Mouse (Mus musculus) testis, postnatal 14 days (tissue): ENCODE data around the gene Tor2a.

Experiments
- DNase-seq: peaks from one replicate; pipeline ENCODE4 v3.0.0; 2021; ENCODE audit warnings: low spot score

The Tor2a gene

DNA sequence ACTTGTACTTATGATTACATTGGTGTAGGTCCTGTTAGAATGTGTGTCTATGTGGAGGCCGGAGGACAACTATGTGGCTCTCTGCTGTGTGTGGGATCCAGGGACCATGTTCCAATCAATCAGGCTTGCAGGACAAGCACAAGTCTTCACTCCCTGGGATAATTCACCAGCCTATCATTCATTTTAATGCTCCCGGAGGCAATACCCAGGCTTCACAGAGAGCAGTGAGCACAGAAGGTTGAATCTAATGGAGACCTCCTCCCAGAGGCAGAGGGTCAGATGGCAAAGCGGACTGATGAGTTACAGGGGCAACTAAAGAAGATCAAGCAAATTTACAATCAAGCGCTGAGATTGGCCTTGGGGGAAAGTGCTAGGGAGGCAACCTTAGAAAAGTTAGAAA lies 27.5 kb upstream of the Tor2a start:
- DNase-seq: no peak

DNA sequence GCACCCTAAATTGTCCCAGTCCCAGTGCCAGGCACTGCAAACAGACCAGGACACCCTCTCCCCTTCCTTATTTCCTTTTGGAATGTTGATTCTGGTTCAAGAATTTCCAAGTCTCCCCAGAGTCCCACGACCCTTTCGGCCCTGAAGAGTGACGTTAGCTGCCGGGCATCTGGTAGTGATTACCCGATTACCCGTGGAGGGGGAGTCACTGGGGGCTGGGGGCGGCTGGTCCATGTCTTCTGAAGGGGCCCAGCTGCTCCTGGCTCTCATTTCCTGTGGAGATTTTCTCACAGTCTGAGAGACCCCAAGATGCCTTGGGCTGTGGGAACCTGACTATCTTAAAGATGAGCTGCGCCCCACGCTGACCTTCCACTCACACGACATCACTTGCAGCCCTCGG lies 26.2 kb upstream of the Tor2a start:
- no peak for DNase-seq

DNA sequence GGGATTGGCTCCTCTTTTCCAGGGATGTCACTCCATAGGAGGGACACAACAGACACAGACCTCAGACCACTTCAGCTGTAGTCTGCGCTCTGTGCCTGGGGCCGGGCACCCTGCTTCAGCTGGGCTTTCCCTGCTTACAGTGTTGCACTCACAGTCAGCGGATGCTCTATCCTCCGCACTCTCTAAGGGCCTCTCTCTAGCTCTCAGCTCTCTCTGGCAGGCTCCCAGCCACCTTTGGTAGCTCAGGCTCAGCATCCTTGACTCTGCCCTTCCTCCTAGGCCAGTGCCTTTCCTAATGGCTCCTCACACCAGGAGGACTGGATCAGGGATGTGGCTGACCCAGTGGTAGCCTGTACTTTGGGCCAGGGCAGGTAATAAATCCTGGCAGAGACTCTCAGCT lies 25.1 kb upstream of the Tor2a start:
- no peak for DNase-seq

DNA sequence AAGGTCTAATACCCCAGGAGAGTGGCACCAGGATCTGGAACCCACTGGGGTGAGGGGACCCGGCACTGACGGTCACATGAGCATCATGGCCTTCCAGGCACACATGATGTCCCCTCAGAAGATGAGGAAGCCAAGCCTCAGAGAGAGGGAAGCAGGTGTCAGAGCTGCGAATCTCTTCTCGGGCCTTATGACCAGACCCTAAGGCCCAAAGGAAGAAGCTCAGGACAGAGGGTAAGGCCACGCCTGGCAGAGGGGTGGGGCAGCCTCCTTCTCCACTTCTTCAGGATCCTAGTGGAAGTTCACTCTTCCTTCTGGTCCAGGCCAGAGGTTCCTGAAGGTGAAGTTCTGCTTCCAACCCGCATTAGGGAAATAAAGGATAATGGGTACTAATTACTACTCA lies 24.3 kb upstream of the Tor2a start:
- no peak for DNase-seq

DNA sequence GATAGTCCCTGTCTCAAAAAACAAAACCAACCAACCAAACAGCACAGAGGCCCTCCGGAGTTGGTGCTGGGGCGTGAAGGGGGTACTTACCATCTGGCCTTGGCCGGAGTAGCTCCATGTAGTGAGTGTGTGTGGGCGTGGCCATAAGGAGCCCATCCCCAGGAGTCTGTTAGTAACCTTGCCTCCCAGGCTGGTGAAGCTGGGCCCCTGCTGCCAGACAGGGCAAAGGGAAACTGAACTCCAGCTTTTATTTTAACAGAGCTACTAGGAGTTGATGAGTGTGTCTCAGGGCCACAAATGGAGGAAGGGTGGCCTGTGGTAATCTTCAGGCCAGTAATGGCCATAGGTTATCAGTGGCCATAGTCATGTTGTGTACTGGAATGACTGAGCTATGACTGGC lies 22.6 kb upstream of the Tor2a start:
- no peak for DNase-seq

DNA sequence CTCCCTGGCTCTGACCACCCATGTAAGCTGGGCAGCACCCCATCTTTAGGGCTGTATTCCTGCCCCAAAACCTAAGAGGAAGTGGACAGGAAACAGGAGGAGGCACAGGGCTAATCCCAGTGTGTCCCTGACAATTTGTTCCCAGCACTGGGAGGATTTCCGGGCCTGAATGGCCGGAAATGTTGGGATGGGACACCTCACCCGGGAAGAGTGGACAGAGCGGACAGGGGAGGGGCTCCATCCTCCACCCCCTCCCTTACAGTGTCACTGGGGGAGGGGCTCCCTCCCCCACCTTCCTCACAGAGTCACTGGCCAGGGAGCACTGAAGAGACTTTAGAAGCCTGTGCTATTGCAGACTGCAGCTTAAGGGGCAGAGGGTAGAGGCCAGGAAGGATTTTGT lies 22.1 kb upstream of the Tor2a start:
- DNase-seq: no peak

DNA sequence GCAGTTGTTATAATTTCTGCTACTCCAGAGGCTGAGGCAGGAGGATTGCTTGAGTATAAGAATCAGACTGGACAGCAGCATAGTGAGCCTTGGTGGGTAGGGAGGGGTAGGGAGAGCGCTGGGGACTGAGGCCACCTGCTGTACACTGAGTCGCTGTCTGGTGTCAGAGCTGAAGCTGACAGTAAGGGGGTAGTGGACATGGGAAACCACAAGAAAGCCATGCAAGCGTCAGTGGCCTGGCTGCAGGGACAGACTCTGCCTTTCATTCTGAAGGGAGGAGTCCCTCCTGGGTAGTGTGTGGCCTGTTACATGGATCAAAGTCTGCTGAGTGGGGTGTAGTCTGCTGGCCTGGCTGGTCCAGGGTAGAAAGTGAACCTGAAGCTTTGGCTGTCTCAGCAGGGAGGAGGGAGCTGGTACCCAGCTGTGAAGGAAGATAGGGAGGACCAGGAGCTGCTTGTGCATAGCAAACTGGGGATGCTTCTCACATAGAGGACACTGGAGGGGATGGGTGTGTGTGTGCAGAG lies 20.7 kb upstream of the Tor2a start:
- DNase-seq: no peak

DNA sequence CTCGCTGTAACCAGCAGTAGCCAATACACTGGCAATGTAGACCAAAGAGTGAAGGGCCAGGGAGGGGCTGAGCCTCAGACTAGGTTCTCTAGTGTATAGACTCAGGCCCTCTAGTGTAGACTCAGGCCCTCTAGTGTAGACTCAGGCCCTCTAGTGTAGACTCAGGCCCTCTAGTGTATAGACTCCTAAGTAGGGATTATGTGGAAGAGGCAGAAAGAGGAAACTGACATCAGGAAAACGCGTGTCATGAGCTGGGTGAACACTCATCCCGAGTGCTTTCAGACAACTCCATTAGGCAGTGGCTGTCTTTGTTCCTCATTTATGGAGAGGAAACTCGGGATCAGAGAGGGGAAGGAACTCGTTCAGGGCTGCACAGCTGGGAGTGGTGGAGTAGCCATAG lies 20.0 kb upstream of the Tor2a start:
- DNase-seq: no peak

DNA sequence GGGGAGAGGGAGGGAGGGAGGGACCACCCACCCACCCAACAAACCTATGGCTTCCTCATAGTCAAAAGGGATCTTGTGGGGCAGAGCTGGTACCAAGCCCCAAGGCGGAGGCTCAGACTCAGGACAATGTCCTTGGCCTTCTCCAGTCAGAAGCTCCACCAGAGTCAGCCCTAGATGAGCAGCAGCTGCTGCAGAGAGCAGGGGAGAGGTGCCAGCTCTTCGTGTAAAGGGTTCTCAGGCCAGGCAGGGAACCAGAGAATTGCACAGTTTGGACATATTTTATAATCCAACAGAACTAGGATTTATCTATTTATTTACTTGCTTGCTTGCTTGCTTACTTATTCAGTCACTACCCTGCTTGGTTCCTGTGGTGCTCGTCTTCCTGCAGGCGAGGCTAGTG lies 17.7 kb upstream of the Tor2a start:
- no peak for DNase-seq

DNA sequence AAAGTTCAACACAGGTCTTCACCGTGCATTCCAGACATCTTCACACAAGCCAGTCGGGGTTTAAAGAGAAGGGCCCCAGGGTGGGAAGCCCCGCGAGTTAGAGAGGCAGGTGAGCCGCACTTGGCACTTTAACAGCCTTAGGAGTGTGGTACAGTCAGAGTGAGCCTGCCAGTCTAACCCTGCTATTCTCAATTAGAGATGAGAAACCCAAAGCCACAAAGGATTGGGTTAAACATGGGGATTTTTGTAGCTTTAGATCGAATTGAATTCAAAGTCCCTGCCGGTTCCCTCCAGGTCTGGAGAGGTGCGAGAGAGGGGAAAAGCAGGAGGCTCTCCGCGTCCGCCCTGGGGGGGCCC lies 16.1 kb upstream of the Tor2a start, which contains the start of gene 6330409D20Rik:
Gene 6330409D20Rik, minus strand, starts transcription at position 101 of the 357 bp plus-strand sequence.
- DNase-seq: no peak

DNA sequence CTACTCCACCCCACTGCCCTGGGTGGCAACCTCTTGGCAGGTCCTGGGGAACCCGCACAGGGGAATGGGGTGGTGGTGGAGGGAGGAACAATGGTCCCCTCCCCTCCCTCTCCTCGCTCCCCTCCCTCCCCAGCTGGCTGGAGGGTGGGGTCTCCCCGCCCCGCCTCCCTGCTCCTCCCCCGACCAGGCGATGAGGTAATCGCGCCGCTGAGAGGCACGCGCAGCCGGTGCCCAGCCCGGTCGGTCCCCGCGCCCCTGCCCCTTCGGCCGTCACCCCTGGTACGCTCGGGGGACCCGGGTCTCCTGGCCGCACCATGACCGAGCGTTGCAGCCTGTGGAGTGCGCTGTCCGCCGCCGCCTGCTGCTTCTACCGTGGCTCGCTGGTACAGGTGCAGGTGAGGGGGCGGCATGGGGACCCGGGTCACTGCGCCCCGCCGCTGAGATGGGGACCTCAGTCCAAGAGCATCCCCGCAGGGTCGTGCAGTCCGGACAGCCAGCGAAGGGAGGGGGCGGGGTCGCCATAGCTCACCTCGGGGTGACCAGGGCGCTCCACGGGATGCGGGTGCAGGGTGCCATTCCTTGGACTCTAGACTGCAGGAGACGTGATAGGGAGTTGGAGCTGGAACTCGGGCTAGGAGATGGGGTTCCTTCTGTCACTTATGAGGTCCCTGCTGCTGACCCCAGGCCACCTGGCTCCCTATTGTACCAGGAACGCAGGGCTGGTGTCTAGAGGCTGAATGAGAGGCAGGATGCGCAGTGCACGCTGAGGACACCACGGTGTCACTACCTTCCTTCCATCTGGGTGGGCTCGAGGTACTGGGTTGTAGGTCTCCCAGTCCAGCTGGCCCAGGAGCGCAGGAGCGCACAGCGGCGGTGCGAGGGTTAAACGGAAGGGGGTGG lies 15.5 kb upstream of the Tor2a start:
- no peak for DNase-seq

DNA sequence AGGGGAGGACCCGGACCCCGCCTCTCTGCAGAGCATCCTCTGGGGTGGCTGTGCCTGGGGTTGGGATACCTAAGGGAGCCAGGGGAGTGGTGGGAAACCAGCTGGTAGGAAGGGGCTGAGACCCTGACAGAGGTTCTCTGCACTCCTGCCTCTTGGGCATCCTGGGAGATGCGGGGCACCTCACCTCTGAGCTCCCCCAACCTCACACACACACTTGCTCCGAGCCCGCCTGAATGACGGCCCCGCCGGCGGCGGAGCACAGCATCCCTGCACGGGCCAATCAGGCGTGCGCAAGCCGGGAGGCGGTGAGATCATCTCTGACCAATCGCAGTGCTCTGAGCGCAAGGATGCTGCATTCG lies 14.9 kb upstream of the Tor2a start:
- DNase-seq: no peak

DNA sequence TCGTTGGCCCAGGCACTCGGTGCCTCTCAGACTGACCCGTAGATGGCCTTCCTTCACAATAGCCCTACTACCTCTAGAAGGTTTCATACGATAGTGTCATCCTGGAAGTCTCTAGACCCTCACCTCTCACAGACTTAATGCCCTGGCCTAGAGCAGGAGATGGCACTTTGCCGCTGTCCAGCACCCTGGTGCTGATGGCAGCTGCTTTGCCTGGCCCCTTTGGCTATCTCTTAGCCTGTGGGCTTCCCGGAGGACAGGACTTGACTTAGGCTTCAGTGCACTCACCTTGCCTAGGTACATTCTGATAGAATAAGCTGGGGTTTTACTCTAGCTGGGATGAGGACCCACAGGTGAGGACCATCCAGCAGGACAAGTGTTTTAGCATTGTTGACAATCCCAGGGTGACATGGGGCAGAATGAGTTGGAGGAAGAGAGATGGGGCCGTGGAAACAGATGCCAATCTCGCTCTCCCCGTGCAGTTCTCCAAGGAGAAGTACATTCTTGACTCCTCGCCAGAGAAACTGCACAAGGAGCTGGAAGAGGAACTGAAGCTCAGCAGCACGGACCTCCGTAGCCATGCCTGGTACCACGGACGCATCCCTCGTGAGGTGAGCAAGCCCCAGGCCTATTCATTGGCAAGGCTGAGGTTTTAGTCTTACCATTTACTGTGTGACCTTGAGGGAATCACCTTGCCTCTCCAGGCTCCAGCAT lies 12.6 kb upstream of the Tor2a start:
- DNase-seq: no peak

DNA sequence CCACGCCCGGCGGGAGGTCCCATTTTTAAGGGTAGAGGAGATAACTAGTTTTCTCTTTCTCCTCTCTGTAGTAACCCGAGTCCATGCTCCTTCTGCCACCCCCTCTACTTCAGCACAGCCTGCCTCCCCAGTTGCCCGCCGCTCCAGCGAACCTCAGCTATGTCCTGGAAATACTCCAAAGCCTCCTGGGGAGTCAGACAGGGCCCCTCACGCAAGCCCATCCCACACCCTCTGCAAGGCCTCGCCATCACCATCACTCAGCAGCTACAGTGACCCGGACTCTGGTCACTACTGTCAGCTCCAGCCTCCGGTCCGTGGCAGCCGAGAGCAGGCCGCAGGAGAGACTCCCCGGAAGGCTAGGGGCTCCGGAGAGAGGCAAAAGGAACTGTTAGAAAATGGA lies 8.0 kb upstream of the Tor2a start:
- no peak for DNase-seq

DNA sequence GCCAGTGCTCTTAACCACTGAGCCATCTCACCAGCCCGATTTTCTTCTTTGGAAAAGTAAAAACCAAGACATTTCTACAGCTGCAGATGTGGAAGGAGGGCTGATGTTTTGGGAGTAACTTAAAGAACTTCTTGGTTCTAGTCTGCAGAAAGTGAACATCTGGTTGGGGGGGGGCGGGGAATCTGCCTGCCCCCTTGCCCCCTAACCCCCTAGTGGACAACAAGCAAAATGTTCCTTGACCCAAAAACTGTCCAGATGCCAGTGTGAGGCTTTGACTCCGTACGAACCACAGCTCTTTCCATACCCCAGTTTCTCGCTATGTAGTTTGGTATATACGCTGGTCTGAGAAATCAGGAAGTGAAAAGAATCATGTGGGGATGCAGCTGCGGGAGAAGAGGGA lies 6.8 kb upstream of the Tor2a start:
- no peak for DNase-seq

DNA sequence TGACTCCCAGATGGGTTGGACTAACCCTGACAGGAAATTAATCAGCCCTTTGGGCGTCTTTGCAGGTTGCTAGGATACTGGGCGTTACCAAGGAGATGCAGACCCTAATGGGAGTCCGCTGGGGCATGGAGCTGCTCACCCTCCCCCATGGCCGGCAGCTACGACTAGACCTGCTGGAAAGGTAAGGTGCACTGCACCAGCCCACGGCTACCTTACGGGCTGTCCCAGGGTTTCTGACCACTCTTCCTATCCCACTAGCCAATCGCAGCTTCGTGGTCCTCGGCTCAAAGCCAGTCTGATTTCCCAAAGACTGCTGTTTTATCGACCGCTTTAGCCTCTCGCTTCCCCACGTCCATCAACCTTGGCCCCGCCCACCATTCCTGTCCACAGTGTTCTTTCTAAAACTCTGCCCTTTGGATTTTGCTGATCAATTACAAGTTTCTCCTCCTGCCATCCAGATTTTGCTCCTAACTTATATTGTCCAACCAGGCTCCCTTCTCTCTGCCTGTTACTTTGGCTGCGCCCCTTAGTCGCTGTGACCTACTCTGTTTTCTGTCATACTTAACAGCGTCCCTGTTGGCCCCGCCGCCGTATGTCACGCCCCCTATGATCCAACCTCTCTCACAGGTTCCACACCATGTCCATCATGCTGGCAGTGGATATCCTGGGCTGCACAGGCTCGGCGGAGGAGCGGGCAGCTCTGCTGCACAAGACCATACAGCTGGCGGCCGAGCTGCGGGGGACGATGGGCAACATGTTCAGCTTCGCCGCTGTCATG lies 6.0 kb upstream of the Tor2a start:
- peak; percentile 62 for DNase-seq

DNA sequence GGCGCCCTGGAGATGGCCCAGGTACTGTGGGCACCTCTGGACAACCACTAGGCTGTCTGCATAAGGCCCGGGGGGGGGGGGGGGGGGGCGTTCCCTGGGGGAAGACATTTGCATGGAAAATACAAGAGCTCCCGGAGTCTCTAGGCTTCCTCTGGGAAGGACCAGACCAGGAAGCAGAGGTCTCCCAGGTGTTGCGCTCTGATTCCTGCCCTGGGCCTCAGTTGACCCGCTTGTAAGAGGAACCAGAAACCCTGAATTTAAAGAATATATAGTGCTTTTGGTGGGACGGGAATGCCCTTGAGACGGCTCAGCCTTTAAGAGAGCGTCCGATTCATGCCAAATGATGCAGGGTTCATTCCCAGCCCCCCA lies 5.4 kb upstream of the Tor2a start:
- DNase-seq: no peak

DNA sequence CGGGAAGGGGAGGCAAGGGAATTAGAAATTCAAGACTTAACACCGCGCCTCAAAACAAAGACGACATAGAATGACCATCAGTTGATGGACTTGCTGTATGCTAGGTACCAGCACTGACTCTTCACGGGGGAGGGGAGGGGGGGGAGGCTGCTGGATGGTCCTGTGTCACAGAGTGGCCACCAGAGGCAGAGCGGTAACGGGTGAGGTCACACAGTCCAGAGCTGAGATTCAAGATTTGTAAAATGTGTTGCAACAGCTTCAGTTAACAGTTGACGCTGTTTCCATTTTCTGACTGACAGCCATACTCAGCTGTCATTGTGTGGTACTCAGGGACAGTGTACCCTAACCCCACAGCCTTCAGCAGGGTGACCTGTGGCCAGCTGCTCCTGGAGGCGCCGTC lies 4.9 kb upstream of the Tor2a start:
- no peak for DNase-seq

DNA sequence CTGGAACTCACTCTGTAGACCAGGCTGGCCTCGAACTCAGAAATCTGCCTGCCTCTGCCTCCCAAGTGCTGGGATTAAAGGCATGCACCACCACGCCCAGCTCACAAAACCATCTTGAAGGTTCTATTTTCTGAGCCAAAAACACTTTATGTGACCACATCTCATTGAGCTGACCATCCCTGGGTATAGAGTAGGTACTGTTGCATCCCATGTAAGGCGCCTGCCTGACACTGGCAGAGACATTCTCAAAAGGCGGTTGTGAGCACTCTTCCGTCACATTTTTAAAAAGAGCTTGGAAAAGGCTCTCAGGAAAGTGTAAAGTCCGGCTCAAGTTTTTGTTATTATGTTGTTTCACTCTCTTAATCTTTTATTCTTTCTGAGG lies 369 bp upstream of the Tor2a start:
- DNase-seq: no peak

DNA sequence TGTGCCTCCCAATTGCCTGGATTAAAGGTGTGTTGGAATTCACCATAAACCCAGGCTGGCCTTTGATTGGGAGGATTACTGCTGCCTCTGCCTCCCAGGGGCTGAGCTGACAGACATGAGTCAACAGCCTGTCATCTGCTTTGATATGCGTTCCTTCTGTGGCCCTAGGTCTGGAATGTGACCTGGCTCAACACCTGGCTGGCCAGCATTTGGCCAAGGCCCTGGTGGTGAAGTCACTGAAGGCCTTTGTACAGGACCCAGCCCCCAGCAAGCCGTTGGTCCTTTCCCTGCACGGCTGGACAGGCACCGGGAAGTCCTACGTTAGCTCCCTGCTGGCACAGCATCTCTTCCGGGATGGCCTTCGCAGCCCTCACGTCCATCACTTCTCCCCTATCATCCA lies 1.5 kb downstream of the Tor2a start:
- no peak for DNase-seq

DNA sequence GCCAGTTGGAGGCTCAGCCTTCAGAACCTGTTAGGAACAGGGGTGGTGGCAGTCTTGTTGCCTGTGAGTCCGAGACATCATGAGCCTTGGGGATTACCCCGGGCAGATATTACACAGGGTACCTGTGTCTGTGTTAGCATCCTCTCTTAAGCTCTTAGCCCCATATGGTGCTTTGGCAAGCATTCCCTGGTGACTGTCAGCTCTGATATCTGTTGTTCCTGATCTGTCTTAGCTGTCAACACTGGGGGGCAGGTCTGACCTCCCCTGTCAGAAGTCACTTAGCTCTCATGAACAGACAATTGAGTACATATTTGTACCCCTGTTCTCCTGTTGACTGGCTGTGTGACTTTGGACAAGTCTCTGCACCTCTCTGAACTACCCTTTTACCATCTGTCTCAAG lies 2.0 kb downstream of the Tor2a start:
- DNase-seq: no peak

DNA sequence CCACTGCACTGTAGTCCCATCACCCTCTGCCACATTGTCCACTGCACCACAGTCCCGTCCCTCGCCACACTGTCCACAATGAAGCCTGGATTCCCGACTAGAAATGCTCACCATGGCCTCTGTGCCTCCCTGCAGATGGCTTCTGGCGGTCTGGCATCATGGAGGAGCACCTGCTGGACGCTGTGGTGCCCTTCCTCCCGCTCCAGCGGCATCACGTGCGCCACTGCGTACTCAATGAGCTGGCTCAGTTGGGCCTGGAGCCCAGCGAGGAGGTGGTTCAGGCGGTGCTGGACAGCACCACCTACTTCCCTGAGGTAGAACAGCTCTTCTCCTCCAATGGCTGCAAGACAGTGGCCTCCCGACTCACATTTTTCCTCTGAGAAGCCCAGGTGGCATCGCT lies 4.3 kb downstream of the Tor2a start:
- no peak for DNase-seq

DNA sequence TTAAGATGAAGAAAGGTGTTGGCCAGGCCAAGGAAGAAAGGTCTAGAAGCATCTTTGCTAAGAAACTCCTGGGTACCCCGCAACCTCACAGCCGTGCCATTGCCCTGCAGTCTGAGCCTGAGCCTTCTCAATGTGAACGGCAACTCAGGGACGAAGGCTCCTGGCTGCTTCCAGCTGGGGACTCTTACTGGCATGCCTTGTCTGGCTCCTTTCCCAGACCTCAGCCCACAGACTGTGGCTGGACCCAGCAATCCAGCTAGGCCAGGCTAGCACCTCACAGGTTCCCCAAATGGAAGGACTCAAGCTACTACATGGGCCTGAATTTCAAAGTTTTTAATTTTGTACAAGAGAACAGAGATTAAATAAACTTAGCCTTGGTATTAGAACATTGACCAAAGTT lies 4.8 kb downstream of the Tor2a start:
- DNase-seq: no peak
